Mouse (Mus musculus) spleen, adult 2 months (tissue): ENCODE results near the gene Bcat1. TPM values are rescaled to one million over a fixed set of nuclear protein-coding genes. Genes with fewer than 3 reads are reported as not detected.

Experiments used
- DNase-seq, 2 experiments: peaks; one replicate each; pipeline versions ENCODE4 v3.0.0 to v3.0.0-alpha.2; 2012 to 2021; ENCODE audit warnings: low spot score in 2 of 2, low read depth in 1 of 2
- H3K27ac ChIP-seq: fragments of 200-500 bp; 2 replicates; pipeline ENCODE4 v1.5.1; 2012; ENCODE audit warnings: low read length, inconsistent platforms; ENCODE audit not compliant: insufficient read depth
- H3K27me3 ChIP-seq: fragments of 200-500 bp; 2 replicates; pipeline ENCODE4 v1.6.1; 2012; ENCODE audit warnings: mild to moderate bottlenecking, moderate library complexity, low read length, inconsistent platforms; ENCODE audit not compliant: control insufficient read depth, insufficient read depth
- H3K36me3 ChIP-seq: fragments of 200-500 bp; 2 replicates; pipeline ENCODE4 v1.6.1; 2012; ENCODE audit warnings: mild to moderate bottlenecking, low read length, inconsistent platforms; ENCODE audit not compliant: control insufficient read depth, insufficient read depth
- H3K4me1 ChIP-seq: fragments of 200-500 bp; 2 replicates; pipeline ENCODE4 v1.6.1; 2011; ENCODE audit warnings: inconsistent platforms; ENCODE audit not compliant: control insufficient read depth, insufficient read depth, insufficient read length
- H3K4me3 ChIP-seq: fragments of 200-500 bp; 2 replicates; pipeline ENCODE4 v1.5.1; 2011; ENCODE audit warnings: mild to moderate bottlenecking, inconsistent platforms; ENCODE audit not compliant: insufficient read depth, insufficient read length; ENCODE audit errors: extremely low read depth
- CTCF ChIP-seq: fragments of 200-500 bp; IDR thresholded peaks from 2 replicates; pipeline ENCODE4 v1.5.1; 2011; ENCODE audit warnings: mild to moderate bottlenecking, inconsistent platforms; ENCODE audit not compliant: insufficient read depth, insufficient read length, insufficient replicate concordance; ENCODE audit errors: extremely low read depth
- POLR2A ChIP-seq: fragments of 200-500 bp; IDR thresholded peaks from 2 replicates; pipeline ENCODE4 v1.6.1; 2011; ENCODE audit warnings: low read depth, low read length, inconsistent platforms
- WGBS: fragments of 180-500 bp; shearing (Covaris S2); methylation state at CpG from one replicate; pipeline ENCODE4 v1.1.7; 2018; 5-methylcytosine and 5-hydroxymethylcytosine counted together
- polyA plus RNA-seq: library from polyadenylated mRNA; depleted of rRNA; stranded (reverse); fragments of >200 nt; gene quantifications from 2 replicates; pipeline ENCODE4 v1.2.3, GENCODE M21; 2012

Bcat1 gene
- polyA plus RNA-seq, 1 experiment: 0.32 TPM

- no peak for DNase-seq
- peaks cover 4% of the 10 kb centered on the region; the same call in 1 of the 2 replicates for H3K4me1 ChIP-seq
- H3K27ac ChIP-seq: no peak overlapping the region
- no peaks in the 10 kb centered on the region for H3K27me3 ChIP-seq
- WGBS: 89% methylated on average over 9 of the region's 9 CpGs
- TF ChIP-seq CTCF (no peak), POLR2A (no peak)
- H3K4me3 ChIP-seq: no peak overlapping the region
- no peaks in the 10 kb centered on the region for H3K36me3 ChIP-seq
These were observed 3.2 kb upstream of the Bcat1 start for GRCm38 (mm10) chr6:145079087-145079759.

DNA sequence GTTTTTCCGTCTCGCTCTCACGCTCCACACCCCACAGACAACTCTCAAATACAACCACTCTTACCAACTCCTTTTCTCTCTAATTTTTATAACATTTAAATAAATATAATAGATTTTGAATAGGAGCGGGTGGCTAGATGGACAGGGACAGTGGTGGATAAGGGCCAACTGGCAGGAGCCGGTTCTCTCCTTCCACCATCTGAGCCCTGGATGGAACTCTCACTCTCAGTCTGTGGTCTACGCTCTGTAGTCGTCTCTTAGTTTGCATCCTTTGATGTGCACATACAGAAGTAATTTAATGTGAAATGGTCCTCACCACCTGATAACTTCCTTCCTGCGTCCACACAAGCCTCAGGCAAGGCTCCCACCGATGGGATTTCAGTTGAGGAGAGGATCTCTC, 302 bp upstream of the Bcat1 start:
- TF ChIP-seq POLR2A: no peak
- TF ChIP-seq CTCF: no peak
- no peaks in the 10 kb centered on the region for H3K27me3 ChIP-seq
- no peaks in the 10 kb centered on the region for H3K36me3 ChIP-seq
- no peak for DNase-seq
- peaks cover 4% of the 10 kb centered on the region; the same call in 1 of the 2 replicates for H3K4me1 ChIP-seq
- WGBS: 28% methylated on average over 9 of the region's 9 CpGs
- no peak overlapping the region for H3K27ac ChIP-seq
- H3K4me3 ChIP-seq: no peak overlapping the region

- DNase-seq: no peak
- under 1% methylated on average over 20 of the region's 20 CpGs for WGBS
- Histone ChIP-seq H3K4me1 (peaks cover 4% of the 10 kb centered on the region; the same call in 1 of the 2 replicates), H3K27me3 (no peaks in the 10 kb centered on the region), H3K4me3 (peak overlapping the region; percentile 46; the same call in 1 of the 2 replicates), H3K36me3 (no peaks in the 10 kb centered on the region), H3K27ac (no peak overlapping the region)
- TF ChIP-seq POLR2A (no peak), CTCF (no peak)
These were observed 866 bp downstream of the Bcat1 start for GRCm38 (mm10) chr6:145075088-145075547.

DNA sequence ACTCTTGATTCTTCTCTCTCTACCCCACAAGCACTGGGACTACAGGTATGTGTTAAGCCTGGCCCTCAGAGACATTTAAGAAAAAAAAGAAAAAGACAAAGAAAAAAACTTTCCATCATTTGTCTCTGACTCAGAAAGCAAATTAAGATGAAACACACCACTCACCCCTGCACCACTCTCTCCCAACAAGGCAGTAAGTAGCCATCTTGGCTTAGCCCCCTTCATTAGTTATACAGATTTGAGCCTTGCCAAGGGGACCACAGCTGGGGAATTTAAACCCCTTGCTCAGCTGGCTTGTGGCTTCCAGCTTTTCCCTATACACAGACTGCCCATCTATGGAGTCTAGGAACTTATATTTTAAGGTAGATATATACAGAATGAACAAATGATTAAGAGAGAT, 1.5 kb downstream of the Bcat1 start:
- H3K4me1 ChIP-seq: peaks cover 4% of the 10 kb centered on the region; the same call in 1 of the 2 replicates
- no peak for DNase-seq
- TF ChIP-seq CTCF: no peak
- no peak for TF ChIP-seq POLR2A
- H3K27me3 ChIP-seq: no peaks in the 10 kb centered on the region
- no peak overlapping the region for H3K27ac ChIP-seq
- H3K36me3 ChIP-seq: no peaks in the 10 kb centered on the region
- no peak overlapping the region for H3K4me3 ChIP-seq

GRCm38 (mm10) chr6:145069921-145070320, 6.1 kb downstream of the Bcat1 start:
- DNase-seq: no peak
- Histone ChIP-seq H3K4me3 (no peak overlapping the region), H3K36me3 (no peaks in the 10 kb centered on the region), H3K4me1 (no peaks in the 10 kb centered on the region), H3K27me3 (no peaks in the 10 kb centered on the region), H3K27ac (no peak overlapping the region)
- WGBS: 10% methylated on average over 2 of the region's 2 CpGs
- TF ChIP-seq POLR2A (no peak), CTCF (no peak)

DNA sequence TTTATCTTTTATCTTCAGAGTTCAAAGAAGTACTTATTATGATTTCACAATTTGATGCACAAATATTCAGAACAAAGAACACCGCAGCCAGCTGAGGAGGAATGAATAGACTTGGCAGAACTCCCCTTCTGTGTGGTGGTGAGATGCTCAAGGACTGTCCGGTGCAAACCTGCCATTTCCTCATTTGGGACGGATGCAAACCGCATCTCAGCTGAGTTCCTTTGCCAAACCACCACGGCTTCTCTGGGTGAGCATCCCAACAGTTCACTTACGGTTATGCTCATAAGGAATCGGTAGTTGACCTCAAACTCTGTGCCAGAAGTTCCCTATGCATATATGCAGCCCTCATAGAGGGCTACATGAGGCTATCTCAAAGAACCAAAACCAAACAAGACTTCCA, 6.6 kb downstream of the Bcat1 start:
- H3K27me3 ChIP-seq: no peaks in the 10 kb centered on the region
- H3K4me1 ChIP-seq: no peaks in the 10 kb centered on the region
- WGBS: 53% methylated on average over 7 of the region's 7 CpGs
- no peak for DNase-seq
- TF ChIP-seq POLR2A (no peak), CTCF (no peak)
- H3K27ac ChIP-seq: no peak overlapping the region
- no peak overlapping the region for H3K4me3 ChIP-seq
- no peaks in the 10 kb centered on the region for H3K36me3 ChIP-seq

DNA sequence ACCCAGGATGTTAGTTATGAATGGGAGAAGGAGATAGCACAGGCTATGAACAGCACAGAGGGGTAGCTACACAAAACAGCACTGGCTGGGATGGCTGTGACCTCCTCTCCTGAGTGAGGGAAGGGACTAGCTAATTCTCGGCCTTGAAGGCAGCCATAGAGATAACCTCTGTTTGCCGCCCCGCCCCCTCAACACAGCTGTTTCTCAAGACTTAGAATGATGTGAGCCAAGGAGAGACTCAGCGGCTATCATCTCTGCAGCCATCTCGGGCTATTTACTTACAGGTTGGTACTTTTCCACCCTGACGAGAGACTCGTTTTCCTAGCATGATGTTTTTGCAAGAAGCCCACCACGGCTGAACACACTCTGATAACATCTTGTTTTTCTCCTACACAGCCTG, 8.3 kb downstream of the Bcat1 start:
- Histone ChIP-seq H3K4me3 (no peak overlapping the region), H3K4me1 (no peaks in the 10 kb centered on the region), H3K36me3 (no peaks in the 10 kb centered on the region), H3K27ac (no peak overlapping the region), H3K27me3 (no peaks in the 10 kb centered on the region)
- WGBS: 80% methylated on average over 8 of the region's 8 CpGs
- no peak for TF ChIP-seq POLR2A
- TF ChIP-seq CTCF: no peak
- no peak for DNase-seq
